Mouse (Mus musculus) cerebellum, postnatal 36 days (tissue): ENCODE data around the gene Vmn1r95.
"Not testable (repeated sequence)": the region's sequence is repeated elsewhere in the genome, so short reads cannot be mapped to it uniquely, and the experiment has no call there.

Source experiments
- DNase-seq, 2 experiments: peaks; one replicate each; pipeline ENCODE4 v3.0.0; 2021 to 2022; ENCODE audit warnings: mixed read lengths in 2 of 2

The Vmn1r95 gene

GRCm38 (mm10) chr7:20193410-20193809 is at the start of gene Vmn1r95:
TSS of gene Vmn1r95 (plus strand) at chr7:20193710.
- DNase-seq, result not testable (repeated sequence)

GRCm38 (mm10) chr7:20168277-20168676 is 25.2 kb upstream of the Vmn1r95 start, which contains the start of gene Vmn1r94:
TSS of gene Vmn1r94 (minus strand) at chr7:20168377.
- DNase-seq, result not testable (repeated sequence)

- not testable (repeated sequence) for DNase-seq
These were observed 12.0 kb downstream of the Vmn1r95 start, which contains the start of gene Gm6164 for GRCm38 (mm10) chr7:20205507-20205906. TSS of gene Gm6164 (minus strand) at chr7:20205607.

- not testable (repeated sequence) for DNase-seq
These were observed 40.2 kb downstream of the Vmn1r95 start, which contains the start of gene Gm4498 for GRCm38 (mm10) chr7:20233728-20234127. TSS of gene Gm4498 (minus strand) at chr7:20233828.
